Mouse (Mus musculus) embryo, embryonic 9.5 days (tissue): ENCODE measurements around the gene Gm20817.
"Not testable (repeated sequence)": the region's sequence is repeated elsewhere in the genome, so short reads cannot be mapped to it uniquely, and the experiment has no call there.

ENCODE experiments used
- DNase-seq: peaks from one replicate; pipeline ENCODE4 v3.0.0-alpha.2; 2017; ENCODE audit errors: extremely low spot score

The Gm20817 gene

DNA sequence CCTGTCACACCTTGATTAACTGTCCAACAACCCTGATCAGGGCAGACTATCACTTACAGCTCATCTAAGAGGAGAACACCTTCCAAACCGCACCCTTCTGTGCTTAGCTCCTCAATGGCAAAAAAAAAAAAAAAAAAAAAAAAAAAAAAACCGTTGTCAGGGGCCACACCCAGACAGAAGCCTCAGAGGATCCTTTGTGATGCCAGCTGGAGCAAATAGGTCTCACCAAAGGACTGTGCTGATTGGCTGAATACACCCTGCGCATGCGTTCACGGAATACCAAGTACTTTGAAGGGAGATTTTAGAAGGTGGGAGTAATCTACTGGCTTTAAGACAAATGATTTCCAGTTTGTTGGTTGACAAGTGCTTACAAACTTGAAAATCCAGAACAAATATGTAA is at the start of gene Gm20817:
Gm20817 (minus strand) TSS at position 101 of the 400 bp plus-strand sequence.
- not testable (repeated sequence) for DNase-seq
